Mouse (Mus musculus): ENCODE results near the gene Sirpa. TPM values are rescaled to one million over a fixed set of nuclear protein-coding genes. Genes with fewer than 3 reads are reported as not detected.

The Sirpa gene
- total RNA-seq, 1 experiment, result 6.5 TPM

DNA sequence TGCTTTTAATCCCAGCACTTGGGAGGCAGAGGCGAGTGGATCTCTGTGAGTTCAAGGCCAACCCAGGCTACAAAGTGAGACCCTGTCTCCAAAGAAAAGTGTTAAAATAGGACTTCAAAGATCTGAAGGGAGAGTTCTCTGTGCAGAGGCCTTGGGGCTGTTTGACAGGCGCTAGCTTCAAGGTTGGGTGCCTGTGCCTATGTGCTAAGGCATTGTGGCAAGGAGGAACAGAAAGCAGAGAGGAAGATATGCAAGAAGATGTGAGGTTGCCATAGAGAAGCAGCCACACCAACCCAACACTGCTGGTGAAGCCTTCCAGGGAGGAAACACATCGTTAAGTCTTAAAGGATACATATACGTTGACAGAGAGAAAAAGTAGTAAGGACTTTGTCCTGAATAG, 33.2 kb downstream of the Sirpa start:
- DNase-seq (ENCODE audit: low read depth, low spot score), result no peak
- no peaks in the 10 kb centered on the region for H3K4me1 ChIP-seq (ENCODE audit: control insufficient read depth in 2 of 2, insufficient read depth in 2 of 2, low read length in 2 of 2, poor library complexity in 1 of 2)
- no peak overlapping the region for H3K9ac ChIP-seq (ENCODE audit: insufficient read depth, low read depth, low read length, poor library complexity, severe bottlenecking)
- in situ Hi-C loops (cut with MboI; ENCODE audit: low sequenced_read_pairs in 2 of 2, unreplicated experiment in 2 of 2), result no loop called here
- H3K9me3 ChIP-seq (ENCODE audit: control insufficient read depth, insufficient read depth, low read depth, low read length), result no peaks in the 10 kb centered on the region
- no peak for TF ChIP-seq HCFC1 (IDR thresholded peaks at IDR 0.05; ENCODE audit: borderline replicate concordance, insufficient read depth, low read length)
- TF ChIP-seq ZC3H11A (IDR thresholded peaks at IDR 0.05; ENCODE audit: borderline replicate concordance, low read depth, low read length), result no peak
- no peak for TF ChIP-seq MAFK (IDR thresholded peaks at IDR 0.05; ENCODE audit: insufficient read depth, low read depth, low read length)
- TF ChIP-seq ZNF384 (IDR thresholded peaks at IDR 0.05; ENCODE audit: low read depth, low read length), result no peak
- TF ChIP-seq CHD2 (IDR thresholded peaks at IDR 0.05; ENCODE audit: low read depth, low read length), result no peak
- no peaks in the 10 kb centered on the region; the same call in 1 of the 2 replicates for H3K36me3 ChIP-seq (ENCODE audit: control insufficient read depth, insufficient read depth, low read length, poor library complexity, severe bottlenecking)
- no peak overlapping the region for H3K4me3 ChIP-seq (ENCODE audit: insufficient read depth in 1 of 2, low read depth in 1 of 2, low read length in 2 of 2, poor library complexity in 1 of 2, severe bottlenecking in 1 of 2)
- H3K27ac ChIP-seq (ENCODE audit: insufficient read depth, low read depth, low read length, poor library complexity, severe bottlenecking), result no peak overlapping the region

DNA sequence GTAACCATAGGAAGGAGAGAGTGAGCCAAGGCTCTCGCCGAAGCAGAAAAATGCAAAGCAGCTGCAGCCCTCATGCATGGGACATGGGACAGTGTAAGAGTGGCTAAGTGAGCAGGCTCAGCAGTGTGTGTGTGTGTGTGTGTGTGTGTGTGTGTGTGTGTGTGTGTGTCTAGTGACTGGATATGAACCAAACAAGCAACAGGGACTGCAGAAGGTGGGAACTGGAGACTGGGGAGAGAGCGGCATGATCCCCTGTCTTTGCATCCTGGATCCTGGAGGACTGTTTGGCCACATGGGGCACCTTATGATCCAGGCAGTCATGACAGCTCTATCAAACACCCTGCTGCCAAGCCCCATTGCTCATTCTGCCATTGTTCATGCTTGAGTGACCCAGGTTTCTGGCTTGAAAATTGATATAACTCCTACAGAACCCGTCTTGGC, 34.0 kb downstream of the Sirpa start:
- Histone ChIP-seq H3K4me1 (ENCODE audit: control insufficient read depth in 2 of 2, insufficient read depth in 2 of 2, low read length in 2 of 2, poor library complexity in 1 of 2) (no peaks in the 10 kb centered on the region), H3K36me3 (ENCODE audit: control insufficient read depth, insufficient read depth, low read length, poor library complexity, severe bottlenecking) (peaks cover 2% of the 10 kb centered on the region; the same call in 1 of the 2 replicates), H3K27ac (ENCODE audit: insufficient read depth, low read depth, low read length, poor library complexity, severe bottlenecking) (no peak overlapping the region), H3K4me3 (ENCODE audit: insufficient read depth in 1 of 2, low read depth in 1 of 2, low read length in 2 of 2, poor library complexity in 1 of 2, severe bottlenecking in 1 of 2) (no peak overlapping the region), H3K9me3 (ENCODE audit: control insufficient read depth, insufficient read depth, low read depth, low read length) (no peaks in the 10 kb centered on the region), H3K9ac (ENCODE audit: insufficient read depth, low read depth, low read length, poor library complexity, severe bottlenecking) (no peak overlapping the region)
- TF ChIP-seq ZC3H11A (IDR thresholded peaks at IDR 0.05; ENCODE audit: borderline replicate concordance, low read depth, low read length), result no peak
- no peak for TF ChIP-seq ZNF384 (IDR thresholded peaks at IDR 0.05; ENCODE audit: low read depth, low read length)
- no peak for TF ChIP-seq CHD2 (IDR thresholded peaks at IDR 0.05; ENCODE audit: low read depth, low read length)
- no peak for TF ChIP-seq MAFK (IDR thresholded peaks at IDR 0.05; ENCODE audit: insufficient read depth, low read depth, low read length)
- TF ChIP-seq HCFC1 (IDR thresholded peaks at IDR 0.05; ENCODE audit: borderline replicate concordance, insufficient read depth, low read length), result no peak
- DNase-seq (ENCODE audit: low read depth, low spot score), result no peak
- in situ Hi-C loops (cut with MboI; ENCODE audit: low sequenced_read_pairs in 2 of 2, unreplicated experiment in 2 of 2), result no loop called here

DNA sequence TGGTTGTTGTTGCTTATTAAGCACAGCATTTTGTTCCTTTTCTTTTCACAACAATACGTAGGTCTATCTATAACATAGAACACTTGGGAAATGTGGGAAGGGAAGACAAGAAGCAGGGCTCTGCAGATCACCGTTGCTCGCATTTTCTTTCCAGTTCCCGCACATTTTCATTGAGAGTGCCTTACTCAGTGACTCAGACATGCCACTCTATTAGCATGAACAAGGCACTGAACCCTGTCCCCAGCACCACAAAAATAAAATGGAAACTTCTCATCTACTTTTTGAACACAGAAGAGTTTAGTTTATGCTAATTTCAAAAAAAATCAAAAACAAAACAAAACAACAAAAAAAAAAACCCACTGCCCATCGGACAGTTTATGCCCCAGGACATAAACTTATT, 34.5 kb downstream of the Sirpa start:
- Histone ChIP-seq H3K4me1 (ENCODE audit: control insufficient read depth in 2 of 2, insufficient read depth in 2 of 2, low read length in 2 of 2, poor library complexity in 1 of 2) (no peaks in the 10 kb centered on the region), H3K9ac (ENCODE audit: insufficient read depth, low read depth, low read length, poor library complexity, severe bottlenecking) (no peak overlapping the region), H3K36me3 (ENCODE audit: control insufficient read depth, insufficient read depth, low read length, poor library complexity, severe bottlenecking) (peaks cover 2% of the 10 kb centered on the region; the same call in 1 of the 2 replicates), H3K4me3 (ENCODE audit: insufficient read depth in 1 of 2, low read depth in 1 of 2, low read length in 2 of 2, poor library complexity in 1 of 2, severe bottlenecking in 1 of 2) (no peak overlapping the region), H3K27ac (ENCODE audit: insufficient read depth, low read depth, low read length, poor library complexity, severe bottlenecking) (no peak overlapping the region), H3K9me3 (ENCODE audit: control insufficient read depth, insufficient read depth, low read depth, low read length) (no peaks in the 10 kb centered on the region)
- TF ChIP-seq HCFC1 (IDR thresholded peaks at IDR 0.05; ENCODE audit: borderline replicate concordance, insufficient read depth, low read length) (no peak), ZNF384 (IDR thresholded peaks at IDR 0.05; ENCODE audit: low read depth, low read length) (no peak), ZC3H11A (IDR thresholded peaks at IDR 0.05; ENCODE audit: borderline replicate concordance, low read depth, low read length) (no peak), MAFK (IDR thresholded peaks at IDR 0.05; ENCODE audit: insufficient read depth, low read depth, low read length) (no peak), CHD2 (IDR thresholded peaks at IDR 0.05; ENCODE audit: low read depth, low read length) (no peak)
- in situ Hi-C loops (cut with MboI; ENCODE audit: low sequenced_read_pairs in 2 of 2, unreplicated experiment in 2 of 2), result no loop called here
- DNase-seq (ENCODE audit: low read depth, low spot score), result no peak

DNA sequence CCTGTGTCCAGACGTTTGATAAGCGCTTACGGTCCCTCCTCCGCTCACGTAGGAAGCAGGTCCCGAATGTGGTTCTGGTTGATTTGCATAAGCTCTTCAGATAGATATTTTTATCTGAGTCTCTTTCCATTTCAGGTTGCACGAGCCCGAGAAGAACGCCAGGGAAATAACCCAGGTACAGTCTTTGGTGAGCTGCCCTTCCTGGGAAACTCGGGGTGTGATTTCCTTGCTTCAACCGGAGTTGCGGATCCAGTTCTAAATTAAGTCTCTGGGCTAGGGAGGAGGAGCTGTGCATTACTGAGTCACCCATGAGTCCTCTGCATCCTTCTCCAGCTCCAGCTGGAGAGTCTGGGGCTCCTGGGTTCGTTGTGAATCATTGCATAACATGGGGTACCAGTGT, 35.2 kb downstream of the Sirpa start:
- Histone ChIP-seq H3K36me3 (ENCODE audit: control insufficient read depth, insufficient read depth, low read length, poor library complexity, severe bottlenecking) (peaks cover 2% of the 10 kb centered on the region; the same call in 1 of the 2 replicates), H3K4me1 (ENCODE audit: control insufficient read depth in 2 of 2, insufficient read depth in 2 of 2, low read length in 2 of 2, poor library complexity in 1 of 2) (no peaks in the 10 kb centered on the region), H3K4me3 (ENCODE audit: insufficient read depth in 1 of 2, low read depth in 1 of 2, low read length in 2 of 2, poor library complexity in 1 of 2, severe bottlenecking in 1 of 2) (no peak overlapping the region), H3K27ac (ENCODE audit: insufficient read depth, low read depth, low read length, poor library complexity, severe bottlenecking) (no peak overlapping the region), H3K9me3 (ENCODE audit: control insufficient read depth, insufficient read depth, low read depth, low read length) (no peaks in the 10 kb centered on the region), H3K9ac (ENCODE audit: insufficient read depth, low read depth, low read length, poor library complexity, severe bottlenecking) (no peak overlapping the region)
- TF ChIP-seq MAFK (IDR thresholded peaks at IDR 0.05; ENCODE audit: insufficient read depth, low read depth, low read length) (no peak), ZNF384 (IDR thresholded peaks at IDR 0.05; ENCODE audit: low read depth, low read length) (no peak), ZC3H11A (IDR thresholded peaks at IDR 0.05; ENCODE audit: borderline replicate concordance, low read depth, low read length) (no peak), CHD2 (IDR thresholded peaks at IDR 0.05; ENCODE audit: low read depth, low read length) (no peak), HCFC1 (IDR thresholded peaks at IDR 0.05; ENCODE audit: borderline replicate concordance, insufficient read depth, low read length) (no peak)
- in situ Hi-C loops (cut with MboI; ENCODE audit: low sequenced_read_pairs in 2 of 2, unreplicated experiment in 2 of 2), result no loop called here
- no peak for DNase-seq (ENCODE audit: low read depth, low spot score)

Measured in ES-E14 (cell line).